Mouse (Mus musculus): ENCODE data around the gene Gtf3c6.
A peak's percentile ranks its signal among the peaks of the same experiment; 100 is the strongest.

Gtf3c6 gene

DNA sequence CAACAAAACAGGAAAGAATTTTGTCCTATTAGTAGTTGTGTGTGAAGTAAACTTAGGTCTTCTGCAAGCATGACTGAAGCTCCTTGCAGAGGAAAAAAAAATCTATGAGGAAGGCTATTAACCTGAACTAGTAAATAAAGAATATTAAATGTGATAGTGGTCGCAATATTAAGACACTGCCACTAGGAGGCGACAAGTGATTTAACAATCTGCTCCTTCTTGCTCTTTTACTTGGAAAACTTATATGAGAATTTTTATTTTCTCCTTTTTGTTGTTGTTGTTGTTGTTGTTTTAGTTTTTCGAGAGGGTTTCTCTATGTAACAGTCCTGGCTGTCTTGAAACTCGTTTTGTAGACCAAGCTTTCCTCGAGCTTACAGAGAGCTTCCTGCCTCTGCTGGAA is 1.1 kb upstream of the Gtf3c6 start:
- no peak for DNase-seq (ENCODE audit: low read depth in 1 of 2, low spot score in 2 of 2)

DNA sequence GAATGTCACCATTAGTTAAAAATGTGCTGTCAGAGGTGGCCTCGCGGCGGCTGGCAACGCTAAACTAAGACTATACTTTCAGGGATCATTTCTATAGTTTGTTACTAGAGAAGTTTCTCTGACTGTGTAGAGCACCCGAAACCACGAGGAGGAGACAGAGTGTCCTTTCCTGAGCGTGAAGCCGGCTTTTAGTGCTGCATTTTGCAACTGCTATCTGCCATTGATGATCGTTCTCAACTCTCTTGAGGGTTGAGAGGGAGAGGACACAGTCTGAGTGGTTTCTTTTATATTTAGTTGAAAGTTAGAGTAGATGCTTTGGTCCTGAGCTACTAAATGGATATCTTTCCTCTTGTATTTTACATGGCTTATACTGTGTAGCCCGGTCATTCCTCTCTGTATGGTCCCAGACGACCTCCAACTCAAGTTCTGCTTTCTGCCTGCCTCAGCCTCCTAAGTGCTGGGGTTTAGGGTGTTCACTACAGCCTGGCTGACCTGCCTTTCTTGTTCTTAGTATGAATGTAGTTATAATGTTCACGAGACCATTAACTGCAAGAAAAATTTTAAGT is 576 bp upstream of the Gtf3c6 start:
- peak; percentile 42 to 59 for DNase-seq (ENCODE audit: low read depth in 1 of 2, low spot score in 2 of 2)

DNA sequence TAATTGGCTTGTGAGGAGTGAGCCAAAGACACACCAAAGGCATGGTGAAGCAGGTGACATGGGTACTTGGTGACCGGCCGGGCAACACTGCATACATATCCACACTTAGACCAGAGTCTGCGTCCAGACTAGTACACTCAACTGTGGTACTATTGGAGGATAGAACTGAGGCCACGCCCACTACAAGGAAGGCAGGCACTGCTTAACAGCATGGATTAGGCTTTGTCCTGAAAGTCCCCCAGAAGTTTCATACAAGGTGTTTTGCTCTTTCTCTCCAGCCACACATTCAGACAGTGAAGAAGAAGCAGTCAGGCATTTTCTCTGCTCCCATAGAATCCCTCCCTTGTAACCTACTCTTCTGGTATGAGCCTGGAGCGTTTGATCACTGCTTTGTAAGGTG is 1.2 kb downstream of the Gtf3c6 start:
- DNase-seq (ENCODE audit: low read depth in 1 of 2, low spot score in 2 of 2): no peak

DNA sequence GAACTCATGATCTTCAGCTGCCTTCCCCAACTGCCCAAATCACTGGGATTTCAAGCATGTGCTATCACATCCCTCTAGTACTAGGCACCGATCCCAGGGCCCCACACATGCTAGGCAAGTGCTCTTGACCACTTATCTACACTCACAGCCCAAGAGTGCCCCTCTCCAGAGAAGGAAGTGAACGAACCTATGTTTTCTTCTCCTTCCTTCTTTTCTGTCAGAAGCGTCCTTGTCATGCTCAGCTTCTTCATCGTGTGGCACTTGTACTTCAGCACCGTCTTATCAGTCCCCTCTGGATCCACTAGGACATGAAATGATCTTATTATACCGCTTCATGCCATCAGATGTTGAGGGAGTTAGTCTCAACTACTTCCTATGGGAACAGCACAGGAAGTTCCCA is 6.9 kb downstream of the Gtf3c6 start:
- DNase-seq (ENCODE audit: low read depth in 1 of 2, low spot score in 2 of 2): no peak

GRCm38 (mm10) chr10:40249625-40250024 is 8.3 kb downstream of the Gtf3c6 start:
- DNase-seq (ENCODE audit: low read depth in 1 of 2, low spot score in 2 of 2): no peak

DNA sequence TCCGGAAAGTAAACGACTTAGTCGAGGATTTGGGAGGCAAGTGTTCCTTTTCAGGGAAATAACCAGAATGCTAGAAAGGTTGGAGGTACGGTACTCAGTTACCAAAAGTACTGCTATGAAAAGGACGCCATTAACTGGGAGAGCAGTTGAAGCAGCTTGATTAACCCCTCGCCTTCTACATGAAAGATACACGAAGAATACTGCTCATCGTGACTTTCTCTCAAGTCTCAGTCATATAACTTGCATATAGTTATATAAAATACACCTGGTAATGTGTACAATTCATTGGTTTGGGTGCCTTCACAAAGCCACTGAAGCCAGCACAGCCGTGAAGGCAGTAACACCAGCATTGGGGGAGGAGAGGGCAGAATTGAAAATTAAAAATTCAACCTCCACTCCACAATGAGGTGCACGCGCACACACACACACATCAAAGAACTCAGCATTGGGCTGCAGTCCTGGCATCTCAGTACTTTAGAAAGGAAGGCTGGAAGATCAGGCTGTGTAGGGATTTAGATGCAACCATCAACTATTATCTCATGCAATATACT is 10.7 kb downstream of the Gtf3c6 start:
- DNase-seq (ENCODE audit: low read depth in 1 of 2, low spot score in 2 of 2): no peak

- peak; percentile 20 to 58 for DNase-seq (ENCODE audit: low read depth in 1 of 2, low spot score in 2 of 2)
Measured at GRCm38 (mm10) chr10:40246374-40247165, 11.3 kb downstream of the Gtf3c6 start, which contains the start of gene Rpf2. Gene Rpf2 (minus strand): TSS chr10:40247036.

GRCm38 (mm10) chr10:40237826-40238225 is 20.1 kb downstream of the Gtf3c6 start:
- no peak for DNase-seq (ENCODE audit: low read depth in 1 of 2, low spot score in 2 of 2)

DNA sequence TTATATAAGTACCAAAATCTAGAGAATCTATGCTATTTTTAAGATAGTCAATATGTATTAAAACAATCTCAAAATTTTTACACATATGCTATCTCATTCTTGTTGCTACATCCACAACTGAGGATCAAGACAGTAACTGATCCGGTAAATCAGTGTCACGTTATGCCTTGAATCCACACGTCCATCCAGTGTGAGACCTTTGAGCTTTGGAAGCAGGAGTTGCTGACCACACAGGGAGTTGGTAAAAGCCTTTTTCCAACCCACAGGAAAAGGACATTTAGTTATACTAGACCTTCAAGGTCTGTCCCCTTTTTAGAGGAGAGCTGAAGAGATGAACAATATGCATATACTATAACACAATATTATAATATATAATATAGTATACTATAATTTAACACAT is 24.7 kb downstream of the Gtf3c6 start:
- DNase-seq (ENCODE audit: low read depth in 1 of 2, low spot score in 2 of 2): no peak

DNA sequence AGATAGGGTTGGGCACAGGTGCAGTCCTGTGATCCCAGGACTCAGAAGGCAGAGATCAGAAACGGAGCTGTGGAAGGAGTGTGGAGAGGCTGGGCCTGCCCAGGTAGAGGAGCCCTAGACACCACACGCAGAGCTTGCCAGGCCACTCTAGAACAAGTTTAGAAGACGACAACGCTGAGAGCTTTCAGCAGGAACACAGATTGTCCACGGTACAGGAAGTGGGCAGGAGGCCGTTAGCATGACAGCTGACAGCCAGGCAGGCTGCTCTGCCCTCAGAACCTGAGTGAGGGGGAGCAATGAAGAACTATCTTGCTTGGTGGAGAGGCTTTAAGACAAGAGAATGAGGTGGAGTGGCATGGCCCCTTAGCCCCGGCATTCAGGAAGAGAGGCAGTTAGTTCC is 25.5 kb downstream of the Gtf3c6 start:
- DNase-seq (ENCODE audit: low read depth in 1 of 2, low spot score in 2 of 2): no peak

DNA sequence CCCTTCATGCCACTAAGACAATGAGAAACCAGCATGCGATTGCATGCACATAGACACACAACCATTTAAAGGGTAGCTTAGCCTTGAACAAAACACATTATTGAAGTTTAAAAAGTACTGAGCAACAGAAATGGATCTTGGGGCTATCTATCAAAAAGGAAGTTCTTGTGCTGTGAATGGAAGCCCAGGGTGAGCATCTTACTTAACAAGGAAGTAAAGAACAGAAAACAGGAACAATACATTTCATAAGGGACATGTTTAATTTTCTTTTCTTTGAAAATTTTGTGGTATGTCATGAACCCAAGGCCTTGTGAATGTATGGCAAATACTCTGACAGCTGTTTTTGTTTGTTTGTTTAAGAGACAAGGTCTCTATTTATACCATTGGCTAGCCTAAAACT is 28.2 kb downstream of the Gtf3c6 start:
- DNase-seq (ENCODE audit: low read depth in 1 of 2, low spot score in 2 of 2): no peak

DNA sequence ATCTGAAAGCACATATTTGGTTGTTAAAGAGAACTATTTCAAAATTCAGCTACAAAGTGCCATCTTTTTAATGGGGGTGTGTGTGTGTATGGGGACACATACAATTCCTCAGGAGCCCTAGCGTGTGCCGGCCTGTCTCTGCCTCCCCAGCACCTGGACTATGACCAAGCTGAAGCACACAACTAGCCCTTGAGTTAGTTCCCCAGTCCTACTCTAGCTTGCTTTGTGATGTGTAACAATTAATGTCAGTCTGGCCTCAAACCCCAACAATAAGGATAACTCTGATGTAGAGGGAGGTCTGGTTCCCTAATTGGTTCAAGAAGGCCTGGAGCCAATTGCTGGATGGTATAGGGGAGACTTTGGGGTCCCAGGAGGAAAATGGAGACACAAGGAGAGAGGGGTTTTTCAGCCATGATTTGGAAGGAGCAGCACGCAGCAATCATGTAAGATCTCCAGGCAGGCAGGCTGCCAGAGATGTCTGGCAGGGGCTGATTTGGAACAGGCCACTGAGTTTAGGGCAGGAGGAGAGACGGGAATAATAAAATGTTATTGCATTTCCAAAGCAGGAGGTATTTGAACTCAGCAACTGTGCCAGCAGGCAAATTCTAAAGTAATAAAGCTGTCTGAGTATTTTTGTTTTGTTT is 30.1 kb downstream of the Gtf3c6 start:
- no peak for DNase-seq (ENCODE audit: low read depth in 1 of 2, low spot score in 2 of 2)

GRCm38 (mm10) chr10:40218874-40219273 is 39.0 kb downstream of the Gtf3c6 start:
- DNase-seq (ENCODE audit: low read depth in 1 of 2, low spot score in 2 of 2): no peak

DNA sequence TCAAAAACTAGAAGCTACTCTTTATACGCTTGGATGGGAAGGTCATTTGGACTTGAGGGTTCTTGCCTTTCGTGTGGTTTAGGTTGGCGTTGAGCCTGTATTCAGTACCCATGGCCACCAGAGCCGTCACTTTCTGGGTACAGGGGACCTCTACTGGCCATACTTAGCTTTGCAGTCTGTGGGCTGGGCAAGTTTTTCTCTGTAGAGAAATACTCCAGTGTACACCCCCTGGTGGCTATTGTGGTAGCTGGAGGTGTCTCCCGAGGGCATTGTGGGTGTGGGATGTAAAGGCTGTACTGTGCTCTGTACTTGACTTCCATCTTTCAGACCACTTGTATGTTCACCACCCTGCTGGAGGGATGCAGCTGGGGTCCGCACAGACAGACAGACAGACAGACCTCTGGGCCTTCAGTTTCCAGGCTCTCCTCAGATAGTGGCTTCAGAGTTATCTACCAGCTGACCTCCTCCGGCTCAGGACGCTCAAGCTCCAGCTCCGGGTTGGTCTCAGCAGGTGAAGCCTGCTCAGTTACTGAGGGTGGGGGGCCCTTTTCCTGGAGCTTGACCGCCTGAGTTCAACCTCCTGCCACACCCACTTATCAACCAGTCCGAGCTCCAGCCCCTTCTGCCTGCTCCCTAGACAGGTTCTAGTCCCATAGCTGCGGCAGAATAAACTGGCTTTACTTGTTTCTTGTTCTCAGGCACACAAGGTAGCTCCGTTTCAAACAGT is 45.3 kb downstream of the Gtf3c6 start:
- DNase-seq (ENCODE audit: low read depth in 1 of 2, low spot score in 2 of 2): peak; percentile 82 to 88
